Mouse (Mus musculus): ENCODE measurements around the gene Zfyve27. TPM values are rescaled to one million over a fixed set of nuclear protein-coding genes. Genes with fewer than 3 reads are reported as not detected.

Gene Zfyve27
- total and polyA plus RNA-seq, 3 experiments: 27.0 to 40.2 TPM; not detected in 1

GRCm38 (mm10) chr19:42177461-42177860 lies 13.7 kb downstream of the Zfyve27 start (continued):
- no peak for TF ChIP-seq CHD1 (IDR thresholded peaks at IDR 0.05; ENCODE audit: low read depth, low read length)
- no peak for TF ChIP-seq GABPA (IDR thresholded peaks at IDR 0.05; ENCODE audit: low read depth, low read length)
- TF ChIP-seq RAD21 (IDR thresholded peaks at IDR 0.05; ENCODE audit: low read depth, low read length): no peak
- no peak for TF ChIP-seq HCFC1 (IDR thresholded peaks at IDR 0.05; ENCODE audit: low read depth, low read length)
- TF ChIP-seq JUND (IDR thresholded peaks at IDR 0.05; ENCODE audit: low read depth, low read length): no peak

- H3K36me3 ChIP-seq (ENCODE audit: control insufficient read depth in 1 of 2, insufficient read depth in 2 of 2, low read length in 2 of 2): peaks cover 9 to 25% of the 10 kb centered on the region in 2 experiments
- H3K4me3 ChIP-seq (ENCODE audit: control insufficient read depth in 1 of 2, insufficient read depth in 1 of 2, low read depth in 2 of 2, low read length in 2 of 2): no peak overlapping the region
- peaks cover 22 to 27% of the 10 kb centered on the region in 2 experiments for H3K4me1 ChIP-seq (ENCODE audit: control insufficient read depth in 1 of 2, insufficient read depth in 2 of 2, low read length in 2 of 2)
- no peak for TF ChIP-seq RCOR1 (IDR thresholded peaks at IDR 0.05; ENCODE audit: low read depth, low read length)
- no peak for TF ChIP-seq MAZ (IDR thresholded peaks at IDR 0.05; ENCODE audit: low read depth, low read length)
- no peak for TF ChIP-seq MYB (IDR thresholded peaks at IDR 0.05; ENCODE audit: low read depth, low read length)
- TF ChIP-seq ZC3H11A (IDR thresholded peaks at IDR 0.05; ENCODE audit: low read depth, low read length): no peak
- no peak for TF ChIP-seq GATA1 (IDR thresholded peaks at IDR 0.05; ENCODE audit: low read depth, low read length)
- TF ChIP-seq MEF2A (IDR thresholded peaks at IDR 0.05; ENCODE audit: extremely low read depth, insufficient replicate concordance, low read depth, low read length, poor library complexity, severe bottlenecking): no peak
- TF ChIP-seq E2F4 (IDR thresholded peaks at IDR 0.05; ENCODE audit: borderline replicate concordance, low read depth, low read length): no peak
- TF ChIP-seq CHD1 (IDR thresholded peaks at IDR 0.05; ENCODE audit: low read depth, low read length): no peak
- TF ChIP-seq TBP (IDR thresholded peaks at IDR 0.05; ENCODE audit: low read depth, low read length): no peak
- TF ChIP-seq TCF12 (IDR thresholded peaks at IDR 0.05; ENCODE audit: low read depth, low read length): no peak
- TF ChIP-seq BHLHE40 (IDR thresholded peaks at IDR 0.05; ENCODE audit: borderline replicate concordance, low read depth, low read length): no peak
- no peak for TF ChIP-seq CHD2 (IDR thresholded peaks at IDR 0.05; ENCODE audit: low read length)
- no peak for TF ChIP-seq MXI1 (IDR thresholded peaks at IDR 0.05; ENCODE audit: low read depth, low read length)
- TF ChIP-seq MYC (IDR thresholded peaks at IDR 0.05; ENCODE audit: low read depth, low read length): no peak
- TF ChIP-seq POLR2AphosphoS2 (IDR thresholded peaks at IDR 0.05; ENCODE audit: low read length): no peak
- no peak for TF ChIP-seq NELFE (IDR thresholded peaks at IDR 0.05; ENCODE audit: low read depth, low read length)
- TF ChIP-seq POLR2A (IDR thresholded peaks at IDR 0.05; ENCODE audit: control insufficient read depth in 1 of 2, insufficient read depth in 1 of 2, low read depth in 1 of 2, low read length in 2 of 2, poor library complexity in 1 of 2): no peak
- no peak overlapping the region for H3K27ac ChIP-seq (ENCODE audit: control insufficient read depth, low read depth, low read length)
- H3K79me2 ChIP-seq (ENCODE audit: control insufficient read depth, insufficient read depth, low read length, poor library complexity): no peaks in the 10 kb centered on the region; the same call in 1 of the 2 replicates
- no peaks in the 10 kb centered on the region for H3K9me3 ChIP-seq (replicated peaks; ENCODE audit: insufficient read depth, low read length)
- no peak overlapping the region for H3K9ac ChIP-seq (ENCODE audit: control insufficient read depth, low read depth, low read length, poor library complexity, severe bottlenecking)
- no peaks in the 10 kb centered on the region for H3K27me3 ChIP-seq (ENCODE audit: control insufficient read depth in 1 of 2, insufficient read depth in 2 of 2, low read length in 2 of 2)
- no peak for DNase-seq (ENCODE audit: low read depth, low spot score)
Measured at GRCm38 (mm10) chr19:42179356-42179755, 15.6 kb downstream of the Zfyve27 start.

Data from MEL (cell line).